Mouse (Mus musculus) spleen, adult 18-20 months (tissue): ENCODE measurements at regions not wholly inside any gene's neighbourhood (a gene's known extent, or its start where the extent isn't known, plus 50 kb on each side); places are given as distances from the start of the nearest gene placed in this dataset.
"Not testable (repeated sequence)": the region's sequence is repeated elsewhere in the genome, so short reads cannot be mapped to it uniquely, and the experiment has no call there.

ENCODE experiments used
- DNase-seq, 2 experiments: peaks; one replicate each; pipeline ENCODE4 v3.0.0; 2022; ENCODE audit warnings: mixed read lengths in 2 of 2

- DNase-seq, result no peak
These were observed 59.0 kb upstream of the Kbtbd8 start for GRCm38 (mm10) chr6:95058017-95058416.

- no peak for DNase-seq
These were observed 60.8 kb upstream of the Kbtbd8 start for GRCm38 (mm10) chr6:95056222-95056621.

GRCm38 (mm10) chr6:95053717-95054382, 63.2 kb upstream of the Kbtbd8 start:
- no peak for DNase-seq

GRCm38 (mm10) chr6:95041351-95041750, 75.7 kb upstream of the Kbtbd8 start:
- not testable (repeated sequence) for DNase-seq

GRCm38 (mm10) chr6:95024239-95024638, 92.8 kb upstream of the Kbtbd8 start:
- DNase-seq, result no peak

GRCm38 (mm10) chr6:95021724-95022123, 95.3 kb upstream of the Kbtbd8 start:
- DNase-seq, result no peak

GRCm38 (mm10) chr6:95017911-95018310, 99.1 kb upstream of the Kbtbd8 start:
- DNase-seq, result no peak

- no peak for DNase-seq
These were observed 99.6 kb upstream of the Kbtbd8 start for GRCm38 (mm10) chr6:95017484-95017883.

GRCm38 (mm10) chr6:95013096-95013495, 103.9 kb upstream of the Kbtbd8 start:
- no peak for DNase-seq

GRCm38 (mm10) chr6:95006485-95006884, 110.6 kb upstream of the Kbtbd8 start:
- DNase-seq, result no peak

- DNase-seq, result no peak
These were observed 113.3 kb upstream of the Kbtbd8 start for GRCm38 (mm10) chr6:95003716-95004115.

GRCm38 (mm10) chr6:94999562-94999961, 117.5 kb upstream of the Kbtbd8 start:
- DNase-seq, result no peak

- DNase-seq, result no peak
These were observed 118.0 kb upstream of the Kbtbd8 start for GRCm38 (mm10) chr6:94999002-94999401.

GRCm38 (mm10) chr6:94998371-94998770, 118.7 kb upstream of the Kbtbd8 start:
- DNase-seq, result no peak

- no peak for DNase-seq
These were observed 122.7 kb upstream of the Kbtbd8 start for GRCm38 (mm10) chr6:94994376-94994775.

- DNase-seq, result no peak
These were observed 129.6 kb upstream of the Kbtbd8 start for GRCm38 (mm10) chr6:94987427-94987826.

GRCm38 (mm10) chr6:94986346-94986745, 130.7 kb upstream of the Kbtbd8 start:
- peak in 1 of 2 experiments; percentile 6 for DNase-seq

- DNase-seq, result no peak
These were observed 132.6 kb upstream of the Kbtbd8 start for GRCm38 (mm10) chr6:94984411-94984895.

- DNase-seq, result no peak
These were observed 148.4 kb upstream of the Kbtbd8 start for GRCm38 (mm10) chr6:94968683-94969082.

- no peak for DNase-seq
These were observed 150.1 kb upstream of the Kbtbd8 start for GRCm38 (mm10) chr6:94966962-94967361.

GRCm38 (mm10) chr6:94963204-94963603, 153.8 kb upstream of the Kbtbd8 start:
- DNase-seq, result no peak

GRCm38 (mm10) chr6:94962411-94963087, 154.5 kb upstream of the Kbtbd8 start:
- DNase-seq, result no peak

GRCm38 (mm10) chr6:94961821-94962220, 155.2 kb upstream of the Kbtbd8 start:
- DNase-seq, result no peak

- no peak for DNase-seq
These were observed 159.1 kb upstream of the Kbtbd8 start for GRCm38 (mm10) chr6:94957990-94958389.
